Mouse (Mus musculus): ENCODE measurements at regions not wholly inside any gene's neighbourhood (a gene's known extent, or its start where the extent isn't known, plus 50 kb on each side); places are given as distances from the start of the nearest gene placed in this dataset.

- H3K4me1 ChIP-seq (ENCODE audit: control insufficient read depth in 1 of 2, insufficient read depth in 2 of 2), result peaks cover 0 to 6% of the 10 kb centered on the region in 2 experiments; a peak in 1 of 4 replicates
- H3K36me3 ChIP-seq (replicated peaks in 1 of 2; ENCODE audit: control insufficient read depth in 1 of 2, insufficient read depth in 1 of 2, low read length in 1 of 2), result no peaks in the 10 kb centered on the region
- no peaks in the 10 kb centered on the region for H3K27me3 ChIP-seq (replicated peaks)
- TF ChIP-seq MEF2A (IDR thresholded peaks at IDR 0.05; ENCODE audit: borderline replicate concordance, low read depth, low read length) (no peak), SIN3A (IDR thresholded peaks at IDR 0.05; ENCODE audit: low read length) (no peak), CHD2 (IDR thresholded peaks at IDR 0.05; ENCODE audit: low read length) (no peak), E2F4 (IDR thresholded peaks at IDR 0.05; ENCODE audit: insufficient replicate concordance, low read depth, low read length) (no peak), JUN (IDR thresholded peaks at IDR 0.05; ENCODE audit: insufficient read depth, low read depth, low read length) (no peak), MAZ (IDR thresholded peaks at IDR 0.05; ENCODE audit: low read depth, low read length) (no peak), KAT2A (IDR thresholded peaks at IDR 0.05; ENCODE audit: insufficient replicate concordance, low read length) (no peak), TBP (conservative IDR thresholded peaks at IDR 0.05; ENCODE audit: low read depth, low read length) (no peak), MAX (IDR thresholded peaks at IDR 0.05; ENCODE audit: low read length) (no peak), SMC3 (IDR thresholded peaks at IDR 0.05; ENCODE audit: low read depth, low read length) (no peak), CTCF (conservative IDR thresholded peaks at IDR 0.05 in 1 of 2, IDR thresholded peaks at IDR 0.05 in 1 of 2; ENCODE audit: low read depth in 2 of 2, low read length in 2 of 2) (no peak), BHLHE40 (IDR thresholded peaks at IDR 0.05; ENCODE audit: low read depth, low read length) (no peak), ZKSCAN1 (IDR thresholded peaks at IDR 0.05; ENCODE audit: borderline replicate concordance, low read depth, low read length) (no peak), USF1 (IDR thresholded peaks at IDR 0.05; ENCODE audit: low read depth, low read length) (no peak), EP300 (IDR thresholded peaks at IDR 0.05; ENCODE audit: low read length) (no peak), GABPA (IDR thresholded peaks at IDR 0.05; ENCODE audit: insufficient replicate concordance, low read depth, low read length) (no peak), ELF1 (IDR thresholded peaks at IDR 0.05; ENCODE audit: low read depth, low read length) (no peak), USF2 (conservative IDR thresholded peaks at IDR 0.05; ENCODE audit: low read depth, low read length) (no peak)
- no peak for DNase-seq (ENCODE audit: extremely low read depth)
- no peak overlapping the region for H3K9ac ChIP-seq (ENCODE audit: insufficient read depth, low read depth)
- H3K27ac ChIP-seq (ENCODE audit: insufficient read depth, low read depth), result no peak overlapping the region
- dilution Hi-C loops (cut with MboI; ENCODE audit: extremely low pct_ligation_motif_present, extremely low pct_unique_long_range_greater_than_20kb, low sequenced_read_pairs), result no loop called here
- no peak overlapping the region for H3K4me3 ChIP-seq (replicated peaks in 1 of 3; ENCODE audit: low read depth in 2 of 3, low read length in 2 of 3, poor library complexity in 1 of 3)
- no peaks in the 10 kb centered on the region for H3K79me2 ChIP-seq (replicated peaks; ENCODE audit: control insufficient read depth, extremely low read depth, insufficient read depth, poor library complexity, severe bottlenecking)
- in situ Hi-C loops (cut with MboI; ENCODE audit: low pct_ligation_motif_present, low pct_unique_long_range_greater_than_20kb, low sequenced_read_pairs), result no loop called here
- H3K9me3 ChIP-seq (replicated peaks; ENCODE audit: low read length), result no peaks in the 10 kb centered on the region
- H3K4me2 ChIP-seq (ENCODE audit: insufficient read depth, low read depth, poor library complexity, severe bottlenecking), result no peak overlapping the region
Observed at GRCm38 (mm10) chr13:113499079-113499710, 119.2 kb downstream of the Snx18 start.

DNA sequence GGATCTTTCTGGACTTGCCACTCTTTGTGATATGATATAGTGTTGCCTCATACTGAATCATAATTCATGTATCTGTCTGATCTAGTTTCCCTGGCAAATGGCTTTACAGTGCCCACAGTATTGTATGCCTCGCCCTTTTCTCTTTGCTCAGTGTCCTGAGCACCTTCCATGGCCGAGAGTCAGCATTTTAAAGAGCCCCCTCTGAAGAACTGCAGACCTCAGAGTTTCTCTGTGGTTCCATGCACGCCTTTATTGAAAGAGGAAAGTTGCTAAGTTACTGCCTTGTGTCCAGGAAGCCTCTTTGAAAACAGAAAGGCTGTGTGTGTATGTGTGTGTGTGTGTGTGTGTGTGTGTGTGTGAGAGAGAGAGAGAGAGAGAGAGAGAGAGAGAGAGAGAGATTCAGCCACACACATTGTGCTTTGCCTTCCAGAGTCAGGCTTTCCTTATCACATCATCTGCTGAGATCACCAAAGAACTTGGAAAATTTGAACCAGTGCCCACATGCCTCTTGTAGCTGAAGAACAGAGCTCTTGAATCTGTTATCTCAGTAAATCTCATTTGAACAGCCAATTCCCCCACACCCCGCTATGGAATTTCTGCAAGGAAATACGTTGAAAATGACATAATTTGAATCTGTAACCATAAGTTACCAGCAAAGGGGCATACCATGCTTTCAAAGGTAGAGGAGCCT is 122.6 kb downstream of the Snx18 start:
- in situ Hi-C loops (cut with MboI; ENCODE audit: low pct_ligation_motif_present, low pct_unique_long_range_greater_than_20kb, low sequenced_read_pairs), result no loop called here
- TF ChIP-seq MAZ (IDR thresholded peaks at IDR 0.05; ENCODE audit: low read depth, low read length), result no peak
- no peak for TF ChIP-seq ZNF384 (IDR thresholded peaks at IDR 0.05; ENCODE audit: low read depth, low read length)
- no peak for TF ChIP-seq E2F4 (IDR thresholded peaks at IDR 0.05; ENCODE audit: insufficient replicate concordance, low read depth, low read length)
- no peak for TF ChIP-seq SMC3 (IDR thresholded peaks at IDR 0.05; ENCODE audit: low read depth, low read length)
- TF ChIP-seq IRF4 (IDR thresholded peaks at IDR 0.05; ENCODE audit: low read depth, low read length), result no peak
- no peak for TF ChIP-seq ZMIZ1 (IDR thresholded peaks at IDR 0.05; ENCODE audit: low read depth, low read length)
- TF ChIP-seq GABPA (IDR thresholded peaks at IDR 0.05; ENCODE audit: insufficient replicate concordance, low read depth, low read length), result no peak
- TF ChIP-seq CHD2 (IDR thresholded peaks at IDR 0.05; ENCODE audit: low read length), result no peak
- no peak for TF ChIP-seq HCFC1 (IDR thresholded peaks at IDR 0.05; ENCODE audit: low read depth, low read length)
- TF ChIP-seq POLR2AphosphoS2 (IDR thresholded peaks at IDR 0.05; ENCODE audit: low read depth, low read length), result no peak
- no peak for TF ChIP-seq ELF1 (IDR thresholded peaks at IDR 0.05; ENCODE audit: low read depth, low read length)

More for the DNA sequence above, 122.6 kb downstream of the Snx18 start:
- H3K36me3 ChIP-seq (replicated peaks in 1 of 2; ENCODE audit: control insufficient read depth in 1 of 2, insufficient read depth in 1 of 2, low read length in 1 of 2), result no peaks in the 10 kb centered on the region
- no peak overlapping the region for H3K27ac ChIP-seq (ENCODE audit: insufficient read depth, low read depth)
- no peak for DNase-seq (ENCODE audit: extremely low read depth)
- H3K27me3 ChIP-seq (replicated peaks), result no peaks in the 10 kb centered on the region
- no peak overlapping the region for H3K9ac ChIP-seq (ENCODE audit: insufficient read depth, low read depth)
- no peak overlapping the region for H3K4me2 ChIP-seq (ENCODE audit: insufficient read depth, low read depth, poor library complexity, severe bottlenecking)
- dilution Hi-C loops (cut with MboI; ENCODE audit: extremely low pct_ligation_motif_present, extremely low pct_unique_long_range_greater_than_20kb, low sequenced_read_pairs), result no loop called here
- no peaks in the 10 kb centered on the region for H3K9me3 ChIP-seq (replicated peaks; ENCODE audit: low read length)
- H3K79me2 ChIP-seq (replicated peaks; ENCODE audit: control insufficient read depth, extremely low read depth, insufficient read depth, poor library complexity, severe bottlenecking), result no peaks in the 10 kb centered on the region
- peaks cover 0 to 6% of the 10 kb centered on the region in 2 experiments; a peak in 1 of 4 replicates for H3K4me1 ChIP-seq (ENCODE audit: control insufficient read depth in 1 of 2, insufficient read depth in 2 of 2)
- no peak overlapping the region for H3K4me3 ChIP-seq (replicated peaks in 1 of 3; ENCODE audit: low read depth in 2 of 3, low read length in 2 of 3, poor library complexity in 1 of 3)
